Mouse (Mus musculus): ENCODE results near the gene Cog2. TPM values are rescaled to one million over a fixed set of nuclear protein-coding genes. Genes with fewer than 3 reads are reported as not detected.

Gene Cog2
- polyA plus RNA-seq, 1 experiment from 2014 or later, result 44.6 TPM

- ATAC-seq (ENCODE audit: low FRiP score), result no peak
- Histone ChIP-seq H3K36me3 (peaks cover 65% of the 10 kb centered on the region), H3K4me2 (replicated peaks) (no peak overlapping the region), H3K9ac (no peak overlapping the region), H3K27me3 (no peaks in the 10 kb centered on the region), H3K27ac (no peak overlapping the region), H3K9me3 (replicated peaks) (no peaks in the 10 kb centered on the region), H3K4me1 (peaks cover 5% of the 10 kb centered on the region), H3K4me3 (no peak overlapping the region)
- 94% methylated on average over 15 of the region's 15 CpGs for WGBS
Observed at GRCm38 (mm10) chr8:124551011-124551661, 30.6 kb downstream of the Cog2 start.

- Histone ChIP-seq H3K9me3 (replicated peaks) (no peaks in the 10 kb centered on the region), H3K36me3 (peaks cover 28% of the 10 kb centered on the region), H3K27me3 (peaks cover 3% of the 10 kb centered on the region; the same call in 1 of the 2 replicates), H3K27ac (no peak overlapping the region), H3K4me2 (replicated peaks) (no peak overlapping the region), H3K4me3 (no peak overlapping the region), H3K4me1 (peaks cover 15% of the 10 kb centered on the region), H3K9ac (no peak overlapping the region)
- ATAC-seq (ENCODE audit: low FRiP score), result no peak
- WGBS, result 92% methylated on average over 7 of the region's 7 CpGs
Observed at GRCm38 (mm10) chr8:124555113-124555750, 34.7 kb downstream of the Cog2 start.

GRCm38 (mm10) chr8:124556164-124556563 lies 35.6 kb downstream of the Cog2 start:
- WGBS, result 81% methylated on average over 7 of the region's 7 CpGs
- Histone ChIP-seq H3K4me1 (peaks cover 15% of the 10 kb centered on the region), H3K9ac (no peak overlapping the region), H3K36me3 (peaks cover 19% of the 10 kb centered on the region), H3K27ac (peak overlapping the region; percentile 23; the same call in 1 of the 2 replicates), H3K9me3 (replicated peaks) (no peaks in the 10 kb centered on the region), H3K4me3 (no peak overlapping the region), H3K27me3 (peaks cover 3% of the 10 kb centered on the region; the same call in 1 of the 2 replicates), H3K4me2 (replicated peaks) (no peak overlapping the region)
- no peak for ATAC-seq (ENCODE audit: low FRiP score)

GRCm38 (mm10) chr8:124556658-124557057 lies 36.1 kb downstream of the Cog2 start:
- ATAC-seq (ENCODE audit: low FRiP score), result peak; percentile 69
- Histone ChIP-seq H3K36me3 (peaks cover 14% of the 10 kb centered on the region), H3K9me3 (replicated peaks) (no peaks in the 10 kb centered on the region), H3K9ac (peak overlapping the region; percentile 19; the same call in 1 of the 2 replicates), H3K4me2 (replicated peaks) (0 out of 2 replicates have a peak overlapping the region, but pooled peaks have one; percentile 19), H3K4me1 (peaks cover 15% of the 10 kb centered on the region), H3K4me3 (no peak overlapping the region), H3K27me3 (peaks cover 3% of the 10 kb centered on the region; the same call in 1 of the 2 replicates), H3K27ac (no peak overlapping the region)
- 43% methylated on average over 13 of the region's 13 CpGs for WGBS

GRCm38 (mm10) chr8:124557476-124557875 lies 36.9 kb downstream of the Cog2 start:
- H3K9me3 ChIP-seq (replicated peaks), result no peaks in the 10 kb centered on the region
- no peak overlapping the region for H3K9ac ChIP-seq
- no peak overlapping the region for H3K4me2 ChIP-seq (replicated peaks)
- peaks cover 15% of the 10 kb centered on the region for H3K4me1 ChIP-seq
- H3K4me3 ChIP-seq, result no peak overlapping the region
- no peak overlapping the region for H3K27ac ChIP-seq
- H3K36me3 ChIP-seq, result peaks cover 5% of the 10 kb centered on the region
- no peak for ATAC-seq (ENCODE audit: low FRiP score)
- 61% methylated on average over 5 of the region's 5 CpGs for WGBS
- peaks cover 3% of the 10 kb centered on the region; the same call in 1 of the 2 replicates for H3K27me3 ChIP-seq

- H3K4me1 ChIP-seq, result no peaks in the 10 kb centered on the region; the same call in 1 of the 2 replicates
- no peak overlapping the region for H3K27ac ChIP-seq
- no peak overlapping the region for H3K4me3 ChIP-seq
- WGBS, result 87% methylated on average over 6 of the region's 6 CpGs
- H3K9me3 ChIP-seq (replicated peaks), result no peaks in the 10 kb centered on the region
- H3K36me3 ChIP-seq, result no peaks in the 10 kb centered on the region
- H3K27me3 ChIP-seq, result no peaks in the 10 kb centered on the region; the same call in 1 of the 2 replicates
- no peak for ATAC-seq (ENCODE audit: low FRiP score)
- no peak overlapping the region for H3K4me2 ChIP-seq (replicated peaks)
- H3K9ac ChIP-seq, result no peak overlapping the region
Observed at GRCm38 (mm10) chr8:124567126-124567525, 46.6 kb downstream of the Cog2 start.

GRCm38 (mm10) chr8:124567584-124567983 lies 47.0 kb downstream of the Cog2 start:
- no peak overlapping the region for H3K27ac ChIP-seq
- H3K27me3 ChIP-seq, result no peaks in the 10 kb centered on the region; the same call in 1 of the 2 replicates
- no peak overlapping the region for H3K4me3 ChIP-seq
- WGBS, result 86% methylated on average over 3 of the region's 3 CpGs
- no peaks in the 10 kb centered on the region; the same call in 1 of the 2 replicates for H3K4me1 ChIP-seq
- no peak overlapping the region for H3K4me2 ChIP-seq (replicated peaks)
- H3K9me3 ChIP-seq (replicated peaks), result no peaks in the 10 kb centered on the region
- no peak for ATAC-seq (ENCODE audit: low FRiP score)
- H3K36me3 ChIP-seq, result no peaks in the 10 kb centered on the region
- H3K9ac ChIP-seq, result no peak overlapping the region

- 56% methylated on average over 2 of the region's 2 CpGs for WGBS
- no peak overlapping the region for H3K27ac ChIP-seq
- no peaks in the 10 kb centered on the region; the same call in 1 of the 2 replicates for H3K4me1 ChIP-seq
Observed at GRCm38 (mm10) chr8:124569100-124569499, 48.5 kb downstream of the Cog2 start.

GRCm38 (mm10) chr8:124569593-124569992 lies 49.0 kb downstream of the Cog2 start, which contains the start of gene Agt:
TSS of gene Agt (minus strand) at chr8:124569706.
- Histone ChIP-seq H3K4me3 (no peak within 1 kb of the TSS), H3K4me2 (replicated peaks) (no peak within 1 kb of the TSS), H3K4me1 (no peaks in the 10 kb centered on the region; the same call in 1 of the 2 replicates), H3K9me3 (replicated peaks) (no peaks in the 10 kb centered on the region), H3K27me3 (no peaks in the 10 kb centered on the region; the same call in 1 of the 2 replicates), H3K27ac (no peak within 1 kb of the TSS), H3K36me3 (no peaks in the 10 kb centered on the region), H3K9ac (no peak within 1 kb of the TSS)
- no peak for ATAC-seq (ENCODE audit: low FRiP score)
- 80% methylated on average over 2 of the region's 2 CpGs for WGBS

More at GRCm38 (mm10) chr8:124569100-124569499, 48.5 kb downstream of the Cog2 start:
- Histone ChIP-seq H3K9me3 (replicated peaks) (no peaks in the 10 kb centered on the region), H3K27me3 (no peaks in the 10 kb centered on the region; the same call in 1 of the 2 replicates), H3K4me3 (no peak overlapping the region), H3K36me3 (no peaks in the 10 kb centered on the region), H3K4me2 (replicated peaks) (no peak overlapping the region), H3K9ac (no peak overlapping the region)
- ATAC-seq (ENCODE audit: low FRiP score), result no peak

GRCm38 (mm10) chr8:124571732-124572429 lies 51.3 kb downstream of the Cog2 start:
- ATAC-seq (ENCODE audit: low FRiP score), result no peak
- H3K9me3 ChIP-seq (replicated peaks), result no peaks in the 10 kb centered on the region

GRCm38 (mm10) chr8:124572430-124572775 lies 51.8 kb downstream of the Cog2 start:
- no peak for ATAC-seq (ENCODE audit: low FRiP score)
- no peaks in the 10 kb centered on the region for H3K9me3 ChIP-seq (replicated peaks)
- no peaks in the 10 kb centered on the region for H3K36me3 ChIP-seq
- H3K27ac ChIP-seq, result no peak overlapping the region
- H3K4me1 ChIP-seq, result no peaks in the 10 kb centered on the region; the same call in 1 of the 2 replicates
- H3K4me3 ChIP-seq, result no peak overlapping the region
- H3K9ac ChIP-seq, result no peak overlapping the region
- H3K4me2 ChIP-seq (replicated peaks), result no peak overlapping the region
- no peaks in the 10 kb centered on the region; the same call in 1 of the 2 replicates for H3K27me3 ChIP-seq

More at GRCm38 (mm10) chr8:124571732-124572429, 51.3 kb downstream of the Cog2 start:
- 67% methylated on average over 8 of the region's 8 CpGs for WGBS
- Histone ChIP-seq H3K4me1 (no peaks in the 10 kb centered on the region; the same call in 1 of the 2 replicates), H3K27me3 (no peaks in the 10 kb centered on the region; the same call in 1 of the 2 replicates), H3K9ac (no peak overlapping the region), H3K4me2 (replicated peaks) (no peak overlapping the region), H3K36me3 (no peaks in the 10 kb centered on the region), H3K27ac (peak overlapping the region; percentile 12; the same call in 1 of the 2 replicates), H3K4me3 (no peak overlapping the region)

Data from hindbrain, embryonic 12.5 days (tissue).